Mouse (Mus musculus) kidney, postnatal 10 days (tissue): ENCODE measurements around the gene Elmo2.
A peak's percentile ranks its signal among the peaks of the same experiment; 100 is the strongest.

Experiments used
- DNase-seq: peaks from one replicate; pipeline ENCODE4 v3.0.0; 2021; ENCODE audit warnings: mixed read lengths

Elmo2 gene

DNA sequence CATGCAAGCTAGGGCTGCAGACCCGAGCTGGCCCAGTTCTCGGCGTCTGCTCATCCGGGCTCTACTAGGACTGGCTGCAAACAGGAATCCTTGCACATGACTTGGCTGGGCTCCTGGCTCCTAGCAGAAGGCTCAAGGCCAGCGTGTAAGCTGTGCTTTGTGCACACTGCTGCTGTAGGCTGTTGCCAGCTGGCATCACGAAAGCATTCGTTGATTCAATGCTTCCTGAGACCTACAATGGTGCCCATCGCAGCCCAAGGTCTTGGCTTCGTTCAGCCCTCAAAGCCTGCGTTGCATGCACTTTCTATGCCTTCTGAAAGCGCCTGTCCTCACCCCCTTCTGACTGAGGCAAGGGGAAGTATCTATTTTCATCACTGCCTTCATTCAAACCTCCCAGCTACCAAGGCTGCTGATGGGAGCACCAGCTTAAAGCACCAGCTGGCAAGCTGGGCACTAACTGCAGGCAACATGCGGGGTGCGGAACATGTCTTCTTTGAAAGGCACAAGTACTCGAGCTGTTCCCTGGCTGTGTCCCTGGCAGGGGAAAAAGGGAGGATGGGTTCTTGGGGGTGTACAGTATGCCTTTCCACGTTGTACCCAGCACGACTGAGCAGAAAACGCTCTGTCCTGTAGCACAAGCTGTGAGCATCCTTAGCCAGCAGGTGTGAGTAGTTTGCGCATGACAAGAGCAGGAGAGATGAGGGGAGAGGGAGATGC is 37.8 kb downstream of the Elmo2 start:
- DNase-seq = peak; percentile 80

DNA sequence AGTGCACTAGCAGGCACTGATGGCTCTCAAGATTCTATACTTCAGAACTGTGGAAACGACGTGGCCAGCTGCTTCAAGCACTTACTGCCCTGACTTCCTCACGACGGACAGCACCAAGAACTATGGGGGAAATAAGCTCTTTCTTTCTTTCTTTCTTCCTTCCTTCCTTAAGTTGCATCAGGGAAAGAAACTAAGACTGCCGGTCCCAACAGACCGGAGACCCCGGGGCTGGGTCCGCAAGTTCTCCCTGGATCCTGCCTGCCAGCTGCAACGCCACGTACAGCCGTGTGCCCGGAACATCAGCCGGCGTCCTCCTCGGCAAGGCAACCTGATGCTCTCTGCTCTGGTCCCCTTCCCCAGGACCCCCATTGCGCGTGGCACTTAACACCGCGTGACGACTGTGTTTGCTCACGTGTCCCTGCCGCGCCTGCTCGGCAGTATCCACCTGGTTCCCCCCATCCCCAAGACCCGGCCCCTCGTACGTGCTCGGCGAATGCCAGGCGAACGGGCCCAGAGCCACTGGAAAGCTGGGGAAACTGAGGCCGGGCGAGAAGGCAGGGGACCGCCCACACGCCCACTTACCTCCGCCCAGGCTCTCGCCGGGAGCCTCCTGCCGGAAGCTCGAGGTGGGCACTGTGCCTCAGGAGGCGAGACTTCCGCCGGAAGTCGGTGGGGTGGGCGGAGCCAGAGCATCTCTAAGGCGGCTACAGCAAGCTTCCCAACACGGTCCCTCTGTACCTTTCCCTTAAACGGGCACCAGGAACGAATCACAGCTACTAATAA is 38.9 kb downstream of the Elmo2 start, which contains the start of gene Slc35c2:
Gene Slc35c2, minus strand, starts transcription at position 668 of the 783 bp plus-strand sequence.
- peak; percentile 95 for DNase-seq

DNA sequence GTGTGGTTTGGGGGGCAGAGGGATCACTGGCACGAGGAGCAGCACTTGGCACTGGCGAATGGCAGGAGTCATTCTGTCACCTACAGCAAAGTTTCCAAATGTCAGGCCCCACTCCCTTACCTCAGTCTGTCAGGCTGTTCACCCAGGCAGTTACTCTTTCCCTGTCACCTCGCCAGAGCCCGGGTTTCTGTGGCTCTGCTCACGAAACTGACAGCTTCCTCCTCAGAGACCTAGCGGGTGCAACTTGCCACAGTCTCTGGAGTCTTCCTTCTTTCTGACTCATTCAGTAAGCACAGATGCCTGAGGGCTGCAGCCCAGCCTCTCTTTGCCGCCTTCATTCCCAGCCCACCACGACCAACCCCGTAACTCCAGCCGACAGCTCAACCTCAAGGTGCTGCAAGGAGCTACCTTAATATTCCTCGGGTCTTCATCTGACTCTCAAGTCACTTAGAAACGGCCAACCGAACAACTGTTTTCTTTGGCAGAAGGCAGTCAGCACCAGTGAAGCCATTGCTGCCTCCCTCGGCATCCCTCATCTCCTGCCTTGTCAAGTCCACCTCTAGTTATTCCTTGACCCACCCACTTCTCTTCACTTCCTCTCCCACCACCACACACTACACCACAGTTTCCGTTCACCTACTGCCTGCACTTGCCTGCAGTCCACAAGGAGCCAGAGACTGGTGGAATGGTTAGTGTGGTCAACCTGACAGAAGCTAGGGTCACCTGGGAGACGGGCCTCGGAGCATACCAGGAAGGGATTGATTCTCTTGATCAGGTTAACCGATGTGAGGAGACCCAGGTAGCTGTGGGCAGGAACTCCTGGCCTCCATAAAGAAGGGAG is 39.7 kb downstream of the Elmo2 start:
- no peak for DNase-seq

DNA sequence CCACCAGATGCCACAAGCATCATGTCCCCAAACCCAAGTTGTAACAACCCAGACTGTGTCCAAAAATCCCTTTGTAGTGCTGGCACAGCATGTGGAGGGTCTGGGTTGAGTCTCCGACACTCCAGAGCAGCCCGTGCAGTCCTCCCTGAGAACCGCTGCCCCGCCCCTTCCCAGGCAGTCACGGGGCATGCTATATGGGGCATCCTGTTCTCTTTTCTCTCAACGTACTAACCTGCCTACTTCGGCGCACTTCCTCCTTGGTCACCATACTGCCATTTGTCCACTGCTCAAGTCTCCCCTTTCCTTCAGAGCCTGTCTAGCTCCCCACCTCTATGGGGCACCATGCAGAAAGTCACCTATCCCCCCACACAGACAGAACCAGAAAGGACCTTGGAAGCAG is 40.7 kb downstream of the Elmo2 start:
- DNase-seq = no peak

DNA sequence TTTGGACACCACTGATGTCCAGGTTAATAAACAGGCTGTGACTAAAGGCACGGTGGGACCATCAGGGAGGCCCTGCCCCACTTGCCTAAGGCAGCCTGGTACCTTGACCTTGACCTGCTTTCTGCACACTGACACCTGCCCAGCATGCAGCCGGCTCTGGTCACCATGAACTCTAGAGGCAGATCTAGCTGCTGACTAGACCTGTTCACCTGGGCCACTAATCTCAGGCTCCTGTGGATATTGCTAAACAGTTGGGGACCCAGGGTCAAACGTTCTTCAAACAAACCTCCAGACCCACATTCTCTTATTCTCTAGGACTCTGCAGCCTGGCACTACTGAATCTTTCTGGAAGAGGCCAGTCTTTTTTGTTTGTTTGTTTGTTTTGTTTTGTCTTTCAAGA is 41.2 kb downstream of the Elmo2 start:
- no peak for DNase-seq

DNA sequence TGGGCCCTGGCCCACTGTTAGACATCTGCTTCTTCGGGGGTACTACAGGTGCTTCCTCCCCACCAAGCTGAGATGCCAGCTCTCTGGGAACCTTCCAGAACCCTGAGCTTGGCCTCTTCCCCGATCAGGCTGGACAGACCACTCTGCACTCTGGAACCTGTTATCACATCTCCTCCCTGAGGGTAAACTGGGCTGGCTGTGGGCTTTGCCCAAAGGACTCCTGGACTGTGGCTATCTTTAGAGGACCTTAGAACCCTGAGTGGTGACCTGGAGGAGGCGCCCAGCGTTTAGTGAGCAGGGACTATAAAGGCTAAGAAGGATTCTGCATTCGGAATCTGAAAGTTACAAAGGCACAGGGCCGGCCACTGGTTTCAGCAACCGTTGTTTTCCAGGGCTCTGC is 41.9 kb downstream of the Elmo2 start:
- no peak for DNase-seq

DNA sequence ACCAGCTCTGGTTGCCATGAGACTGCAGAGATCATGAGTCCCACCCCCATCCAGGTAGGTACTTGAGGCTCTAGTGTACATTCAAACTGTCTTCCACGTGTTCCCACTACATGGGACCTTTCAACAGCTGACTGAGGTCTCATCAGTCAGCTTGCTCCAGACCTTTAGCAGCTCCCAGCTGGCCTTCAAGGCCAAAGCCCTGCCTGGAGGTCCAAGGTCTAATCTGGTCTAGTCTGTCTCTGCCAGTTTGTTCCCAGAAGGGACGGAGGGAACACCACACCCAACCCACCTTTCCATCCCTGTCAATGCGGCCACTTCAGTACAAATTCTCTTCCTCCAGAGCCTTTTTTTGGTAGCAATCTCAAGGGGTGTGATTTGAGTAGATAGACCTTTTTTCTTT is 42.6 kb downstream of the Elmo2 start:
- DNase-seq = no peak

DNA sequence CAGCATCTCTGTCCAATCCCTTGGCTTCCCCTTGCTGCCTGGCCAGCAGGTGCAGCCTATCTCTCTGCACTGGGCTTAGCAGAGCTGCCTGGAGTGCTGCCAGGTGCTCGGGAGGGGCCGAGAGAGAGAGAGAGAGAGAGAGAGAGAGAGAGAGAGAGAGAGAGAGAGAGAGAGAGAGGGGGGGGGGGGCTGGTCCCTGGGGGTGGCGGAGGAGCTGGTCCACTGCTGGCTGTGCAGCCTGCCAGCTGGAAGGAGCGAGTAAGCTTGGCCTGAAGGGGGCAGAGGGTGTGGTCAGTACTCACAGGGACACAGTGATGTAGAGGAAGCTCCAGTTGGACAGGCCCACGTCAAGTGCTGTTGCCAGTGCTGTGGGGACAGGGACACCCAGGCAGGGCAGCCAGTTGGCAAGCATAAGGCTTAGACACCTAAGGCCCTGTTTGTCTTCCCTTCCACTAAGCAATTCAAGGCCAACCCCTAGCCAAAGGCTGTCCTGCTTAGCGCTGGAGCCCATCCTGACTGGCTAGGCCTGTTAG is 44.4 kb downstream of the Elmo2 start:
- DNase-seq = no peak

DNA sequence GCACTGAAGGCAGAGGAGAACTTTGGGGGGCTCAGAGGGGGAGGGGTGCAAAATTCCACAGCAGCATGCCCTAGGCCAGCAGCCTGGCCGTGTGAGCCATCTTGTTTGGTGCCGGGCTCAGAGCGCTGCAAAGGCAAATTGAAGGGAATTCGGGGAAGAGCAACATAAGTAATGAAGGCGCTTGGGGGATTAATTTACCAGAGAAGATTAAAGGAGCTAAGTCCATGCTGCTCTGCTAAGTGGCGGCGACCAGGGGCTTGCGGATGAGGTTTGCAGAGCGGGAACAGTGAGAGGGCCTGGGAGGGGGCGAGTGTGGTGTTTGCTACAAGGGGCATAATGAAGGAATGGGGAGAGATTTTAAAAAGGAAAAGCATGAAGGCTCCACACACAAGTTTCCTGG is 46.9 kb downstream of the Elmo2 start:
- no peak for DNase-seq

DNA sequence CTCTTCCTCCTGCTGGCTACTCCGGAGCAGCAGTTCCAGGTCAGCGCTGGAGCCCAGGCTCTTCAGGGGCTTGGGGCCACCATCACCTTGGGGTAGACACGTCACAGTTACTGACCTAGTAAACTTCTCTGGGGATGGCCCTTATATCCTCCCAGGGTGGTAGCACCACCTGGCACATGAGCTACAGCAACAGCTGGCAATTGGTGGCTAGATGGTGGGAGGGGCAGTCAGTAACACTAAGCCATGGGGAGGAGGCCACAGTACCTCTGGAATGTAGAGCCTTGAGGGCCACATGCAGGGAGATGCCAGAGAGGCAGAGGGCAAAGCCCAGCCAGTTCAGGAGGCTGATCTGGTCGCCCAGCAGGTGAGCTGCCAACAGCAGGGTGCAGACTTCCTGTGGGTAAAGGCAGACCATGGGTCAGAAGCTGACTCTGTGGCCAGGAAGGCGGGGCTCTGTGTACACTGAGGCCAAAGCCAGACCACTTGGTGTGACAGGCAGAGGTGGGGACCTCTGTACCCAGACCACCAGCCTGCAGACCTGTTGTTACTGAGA is 49.0 kb downstream of the Elmo2 start:
- DNase-seq = no peak

DNA sequence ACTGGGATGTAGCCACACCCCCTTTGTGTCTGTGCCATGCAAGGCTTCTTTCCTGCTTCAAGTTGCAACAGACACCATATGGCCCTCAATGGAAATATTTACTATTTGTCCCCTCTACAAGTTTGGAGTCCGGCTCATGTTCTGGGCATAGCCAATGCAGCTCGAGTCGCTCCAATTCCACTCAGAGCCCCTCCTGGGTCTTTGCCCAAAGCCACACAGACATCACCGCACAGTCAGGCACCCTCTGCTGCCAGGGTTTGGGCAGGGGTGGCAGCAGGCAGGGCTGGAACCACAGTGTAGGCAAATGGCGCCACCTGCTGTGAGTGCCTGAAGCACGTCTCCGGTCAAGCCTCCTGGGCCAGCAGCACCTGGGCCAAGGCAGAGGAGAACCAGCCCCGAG is 50.5 kb downstream of the Elmo2 start:
- peak; percentile 85 for DNase-seq

DNA sequence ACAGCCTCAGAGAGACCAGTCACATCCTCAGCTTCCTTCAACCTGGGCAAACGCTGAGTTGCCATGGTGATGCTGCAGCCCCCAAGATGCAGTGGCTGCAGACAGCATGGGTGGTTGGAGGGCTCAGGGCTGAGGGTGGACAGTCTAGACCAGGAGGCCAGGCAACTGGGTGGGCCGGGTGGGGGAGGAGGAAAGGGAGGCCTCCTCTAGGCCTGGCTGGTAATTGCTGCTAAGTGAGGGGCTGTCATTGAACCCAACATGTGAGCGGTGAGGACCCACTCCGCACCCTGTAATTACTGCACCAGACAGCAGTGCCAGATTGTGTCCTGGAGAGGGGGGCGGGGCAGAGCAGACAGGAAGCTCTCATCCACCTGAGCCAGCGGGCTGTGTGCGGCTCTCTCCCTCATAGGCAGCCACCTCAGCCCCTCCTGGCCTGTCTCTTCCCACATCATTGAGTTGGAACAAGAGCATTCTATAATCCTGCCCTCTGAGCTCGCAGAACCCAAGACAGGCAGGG is 51.1 kb downstream of the Elmo2 start:
- no peak for DNase-seq

DNA sequence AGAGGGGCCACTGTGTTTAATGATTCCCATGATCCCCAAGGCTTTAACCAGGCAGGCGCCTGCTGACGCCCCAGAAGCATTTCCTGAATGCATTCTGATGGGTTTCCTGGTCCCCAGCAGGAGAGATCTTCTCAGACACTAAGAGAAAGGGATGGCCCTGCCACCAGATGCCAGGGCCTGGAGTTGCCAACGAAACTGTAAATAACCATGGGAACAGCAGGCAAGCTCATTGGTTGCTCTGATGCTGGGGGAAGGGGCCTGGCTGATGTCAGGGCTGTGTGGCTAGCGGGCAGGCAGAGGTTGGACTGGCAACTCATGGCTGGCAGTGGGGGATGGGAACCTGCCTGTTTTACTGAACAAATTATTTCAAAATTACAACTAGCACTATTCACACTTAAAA is 52.7 kb downstream of the Elmo2 start:
- DNase-seq = no peak

DNA sequence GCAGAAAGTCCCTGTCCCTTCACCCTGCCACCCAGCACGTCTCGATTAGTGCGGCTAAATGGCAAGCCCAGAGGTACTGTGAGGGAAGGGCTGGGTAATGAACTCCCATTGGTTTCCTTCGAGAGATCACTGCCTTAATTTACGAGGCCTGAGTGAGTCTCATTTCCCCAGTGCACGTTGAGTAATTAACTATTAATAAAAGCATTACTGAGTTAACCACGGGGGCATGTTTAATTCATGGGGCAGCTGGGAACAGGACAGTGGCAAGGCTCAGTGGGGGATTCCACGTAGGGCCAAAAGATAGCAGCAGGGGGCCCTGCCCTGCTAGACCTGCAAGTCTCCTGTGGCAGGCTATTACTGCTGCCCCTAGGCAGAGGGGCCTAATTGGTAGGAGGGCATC is 55.0 kb downstream of the Elmo2 start:
- no peak for DNase-seq

DNA sequence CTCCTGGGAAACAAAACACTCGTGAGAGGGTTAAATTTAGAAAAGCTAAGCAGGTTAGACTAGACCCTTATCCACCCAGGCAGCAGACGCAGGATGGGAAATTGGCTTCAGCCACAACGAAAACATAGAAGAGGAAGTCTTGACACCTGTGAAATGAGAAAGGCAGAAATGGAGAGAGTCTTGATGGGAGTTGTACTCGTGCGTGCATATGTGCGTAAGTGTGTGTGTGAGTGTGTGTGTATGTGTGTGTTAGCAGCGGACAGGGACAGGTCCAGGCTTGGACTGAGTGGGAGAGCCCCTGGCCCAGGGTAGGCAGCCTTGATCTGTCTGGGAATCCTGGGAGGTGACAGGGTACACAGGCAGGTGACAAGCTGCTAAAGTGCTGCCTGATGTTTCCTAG is 55.4 kb downstream of the Elmo2 start:
- DNase-seq = no peak

DNA sequence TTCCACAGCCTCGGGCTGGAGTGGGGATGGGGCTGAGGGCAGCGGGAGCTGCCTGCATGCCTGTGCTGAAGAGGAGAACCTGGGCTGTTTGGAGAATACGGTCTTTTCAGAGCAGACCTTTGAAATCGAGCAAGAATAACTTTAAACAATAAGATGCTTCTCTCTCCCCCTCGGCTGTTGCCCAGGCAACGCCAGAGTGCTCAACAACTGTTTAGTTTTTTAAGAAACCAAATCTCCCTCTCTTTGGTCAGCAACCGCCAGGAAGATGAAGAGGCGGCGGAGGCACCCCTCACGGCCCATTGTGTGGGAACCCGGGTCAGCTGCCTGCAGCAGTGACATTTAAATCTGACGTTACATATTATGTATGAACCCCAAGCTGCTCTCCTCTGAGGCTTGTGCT is 59.5 kb downstream of the Elmo2 start:
- DNase-seq = no peak

DNA sequence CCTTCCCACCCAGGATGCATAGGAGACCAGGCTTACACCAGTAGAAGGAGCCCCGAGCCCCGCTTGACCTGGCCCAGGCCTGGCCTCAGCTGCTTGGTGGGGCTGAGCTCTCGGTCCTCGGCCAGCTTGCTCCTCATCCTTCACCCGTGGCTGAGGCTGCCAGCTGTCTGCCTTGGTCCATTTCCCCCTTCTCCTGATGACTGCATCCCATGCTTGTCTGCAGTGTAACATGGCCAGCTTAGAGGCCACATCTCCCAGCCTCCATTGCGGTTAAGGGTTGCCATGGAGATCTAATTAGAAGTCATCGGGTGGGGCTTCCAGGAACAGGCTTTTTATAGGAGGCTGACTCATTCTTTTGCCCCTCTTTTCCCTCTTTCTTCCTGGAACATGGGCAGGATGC is 62.4 kb downstream of the Elmo2 start:
- no peak for DNase-seq

DNA sequence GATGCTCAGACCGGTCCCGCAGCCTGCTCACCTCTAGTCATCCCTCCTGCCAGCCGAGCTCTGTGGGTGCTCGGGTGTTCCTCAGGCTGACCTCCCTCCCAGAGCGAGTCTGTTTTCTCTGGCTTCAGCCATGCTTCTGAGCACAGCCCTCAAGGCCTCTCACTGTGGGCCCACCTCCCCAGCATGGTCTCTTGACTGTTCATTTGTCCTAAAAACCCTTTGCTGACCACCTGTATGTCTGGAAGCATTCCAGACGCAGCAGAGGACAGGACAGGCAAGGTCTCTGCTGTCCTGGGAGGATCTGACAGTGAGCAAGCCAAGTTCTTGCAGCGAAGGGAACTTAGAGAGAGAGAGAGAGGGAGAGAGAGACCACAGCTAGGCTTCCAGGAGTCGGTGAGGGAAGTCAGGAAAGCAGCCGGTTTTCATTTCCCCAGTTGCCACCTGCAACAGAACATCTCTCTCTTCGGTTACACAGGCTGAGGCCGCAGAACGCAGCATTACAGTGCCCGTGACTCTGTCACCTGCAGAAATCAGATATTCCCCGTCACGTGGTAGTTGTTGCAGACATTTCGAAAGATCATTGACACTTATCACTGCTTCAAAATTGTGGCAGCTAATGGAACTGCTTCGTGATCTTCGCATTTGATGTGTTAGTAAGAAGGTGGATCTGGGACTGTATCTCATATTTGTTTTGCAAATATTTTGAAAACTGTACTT is 63.8 kb downstream of the Elmo2 start:
- no peak for DNase-seq

DNA sequence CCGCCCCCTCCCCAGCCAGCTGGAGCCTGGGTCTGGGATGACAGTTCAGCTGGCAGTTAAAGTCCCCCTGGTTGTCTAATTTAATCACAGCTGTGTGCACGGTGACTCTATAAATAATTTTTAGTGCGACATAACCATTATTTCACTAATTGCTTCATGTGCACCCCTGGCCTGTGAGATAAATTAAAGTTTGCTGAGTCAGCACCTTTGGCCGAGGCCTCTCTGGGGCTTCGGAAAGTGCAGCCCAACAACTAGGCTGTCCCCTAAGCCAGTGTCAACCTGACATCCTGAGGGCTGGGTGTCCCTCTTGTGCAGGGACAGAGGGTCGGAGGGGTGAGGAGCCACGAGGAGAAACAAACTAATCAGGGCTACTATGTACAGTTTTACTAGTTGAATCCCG is 66.4 kb downstream of the Elmo2 start:
- no peak for DNase-seq

DNA sequence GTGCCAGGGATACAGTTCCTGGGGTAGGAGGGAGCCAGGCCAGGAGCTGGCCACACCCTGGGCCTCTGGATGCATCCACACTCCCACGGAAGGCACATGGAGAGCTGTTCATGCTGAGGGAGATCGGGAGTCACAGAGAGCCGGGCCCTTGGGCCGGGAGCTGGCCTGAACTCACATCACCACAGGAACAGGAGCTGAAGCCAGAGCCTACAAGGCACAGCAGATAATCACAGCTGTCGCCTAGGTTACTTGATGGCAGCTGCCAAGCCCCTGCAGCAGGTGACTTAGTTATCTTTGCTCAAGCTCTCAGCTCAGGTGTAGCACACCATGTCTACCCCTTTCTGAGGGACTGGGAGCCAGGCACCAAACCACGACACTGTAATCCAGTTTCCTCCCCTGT is 68.0 kb downstream of the Elmo2 start:
- DNase-seq = no peak

DNA sequence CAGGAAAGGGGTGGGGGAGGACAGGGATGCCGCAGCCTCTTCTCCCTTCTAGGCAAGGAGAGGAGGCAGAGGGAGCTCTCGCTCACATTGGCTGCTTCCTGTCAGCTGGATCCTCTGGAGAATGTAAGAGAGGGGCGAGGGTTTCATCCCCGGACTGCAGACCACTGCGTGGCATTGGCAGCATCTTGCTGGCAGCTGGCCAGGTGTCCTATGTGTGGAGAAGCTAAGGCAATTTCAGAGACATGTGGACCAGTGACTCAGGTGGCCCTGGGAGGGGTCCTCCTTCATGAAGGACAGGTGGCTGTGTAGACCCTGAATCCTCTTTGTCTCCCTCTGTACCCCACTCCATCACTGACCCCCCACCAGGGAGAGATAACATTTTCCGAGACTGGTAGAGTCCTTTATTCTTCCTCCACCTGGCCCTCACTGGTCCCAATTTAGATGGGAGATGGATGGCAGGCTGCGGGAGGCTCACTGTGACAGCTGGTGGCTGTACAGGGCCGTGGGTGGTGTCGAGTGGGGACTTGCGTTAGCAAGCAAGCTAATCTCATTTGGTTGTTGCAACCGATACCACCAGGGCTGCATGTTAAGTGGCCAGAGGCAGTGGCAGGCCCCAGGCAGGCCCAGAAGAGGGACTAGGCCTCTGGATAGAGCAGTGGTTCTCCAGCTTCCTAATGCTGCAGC is 69.0 kb downstream of the Elmo2 start:
- peak; percentile 42 for DNase-seq
